Comparison of ENCODE assay signal across 8 mouse cellular contexts in the genomic region with DNA sequence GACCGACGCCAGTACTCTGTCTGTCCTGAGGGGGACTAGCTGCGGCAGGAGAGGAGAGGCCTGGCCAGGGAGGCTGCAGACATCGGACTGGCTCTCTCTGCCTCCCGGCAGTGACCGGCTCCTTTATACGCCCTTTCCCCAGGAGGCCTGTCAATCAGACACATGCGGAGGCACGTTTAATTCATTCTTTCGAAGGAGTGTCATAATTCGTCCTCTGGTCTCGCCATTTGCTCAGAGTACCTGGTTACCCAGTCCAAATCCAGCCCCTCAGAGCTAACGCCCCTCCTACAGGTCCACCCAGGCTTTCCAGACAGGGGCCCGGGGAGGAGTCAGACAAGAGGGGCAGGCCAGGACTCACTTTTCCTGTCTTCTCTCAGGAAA. TPM values are rescaled to one million over a fixed set of nuclear protein-coding genes. Genes with fewer than 3 reads are reported as not detected.
DNase-seq lines count a peak whose midpoint lies in the region; ATAC-seq and TF ChIP-seq lines count a peak whose summit lies in the region.

A gene (minus strand): TSS at position 242 of the 381 bp plus-strand sequence.

- H3K27ac ChIP-seq in ES-Bruce4 (ENCODE audit: insufficient read depth, low read length) = no peak within 1 kb of the TSS
- peak within 1 kb of the TSS; percentile 20; the same call in 1 of the 2 replicates for H3K27ac ChIP-seq in hindbrain, postnatal 0 days
- no peak within 1 kb of the TSS for H3K27ac ChIP-seq in liver, embryonic 14.5 days
- no peak within 1 kb of the TSS for H3K27ac ChIP-seq in neural tube, embryonic 15.5 days (replicated peaks)

- no peak within 1 kb of the TSS for H3K9ac ChIP-seq in ES-Bruce4 (ENCODE audit: low read depth, poor library complexity, severe bottlenecking)
- H3K9ac ChIP-seq in hindbrain, postnatal 0 days (replicated peaks; ENCODE audit: low read length) = peak within 1 kb of the TSS; percentile 38; the same call in 1 of the 2 replicates
- H3K9ac ChIP-seq in liver, embryonic 14.5 days (replicated peaks) = no peak within 1 kb of the TSS
- H3K9ac ChIP-seq in neural tube, embryonic 15.5 days (replicated peaks) = peak within 1 kb of the TSS; percentile 26

- intact Hi-C loops in gastrocnemius, postnatal 36 days (cut with DNase I) = no loop called here

- H3K27me3 ChIP-seq in ES-Bruce4 (ENCODE audit: control insufficient read depth, insufficient read depth, low read length, poor library complexity, severe bottlenecking) = peaks cover 11% of the 10 kb centered on the region
- H3K27me3 ChIP-seq in hindbrain, postnatal 0 days (ENCODE audit: insufficient read depth, low read length) = no peaks in the 10 kb centered on the region
- no peaks in the 10 kb centered on the region; the same call in 1 of the 2 replicates for H3K27me3 ChIP-seq in liver, embryonic 14.5 days (ENCODE audit: control insufficient read depth, insufficient read depth, low read length)
- no peaks in the 10 kb centered on the region for H3K27me3 ChIP-seq in neural tube, embryonic 15.5 days (replicated peaks)

- peak; percentile 82; the same call in 1 of the 2 replicates for TF ChIP-seq EP300 in ES-Bruce4 (IDR thresholded peaks at IDR 0.05; ENCODE audit: insufficient read depth, low read depth, low read length)
- no peak for TF ChIP-seq EP300 in liver, embryonic 14.5 days (IDR thresholded peaks at IDR 0.05; ENCODE audit: low read depth)

- no peaks in the 10 kb centered on the region for H3K36me3 ChIP-seq in ES-Bruce4 (ENCODE audit: control insufficient read depth, insufficient read depth, low read length, poor library complexity, severe bottlenecking)
- no peaks in the 10 kb centered on the region for H3K36me3 ChIP-seq in hindbrain, postnatal 0 days (ENCODE audit: insufficient read depth, low read length)
- H3K36me3 ChIP-seq in liver, embryonic 14.5 days (replicated peaks; ENCODE audit: control insufficient read depth, insufficient read depth, low read depth) = no peaks in the 10 kb centered on the region
- no peaks in the 10 kb centered on the region for H3K36me3 ChIP-seq in neural tube, embryonic 15.5 days

- peak; percentile 69 for ATAC-seq in common myeloid progenitor, adult 5-6 weeks (replicated peaks; ENCODE audit: low read depth, poor library complexity, severe bottlenecking)
- ATAC-seq in hindbrain, postnatal 0 days = peak; percentile 80
- 0 out of 2 replicates have a peak, but pooled peaks have one; percentile 26 for ATAC-seq in liver, embryonic 14.5 days (ENCODE audit: insufficient read depth)
- ATAC-seq in neural tube, embryonic 15.5 days (ENCODE audit: low FRiP score) = peak; percentile 68; the same call in 1 of the 2 replicates

- 0 out of 2 replicates have a peak within 1 kb of the TSS, but pooled peaks have one; percentile 15 for H3K4me3 ChIP-seq in ES-Bruce4 (ENCODE audit: low read depth, low read length)
- peak within 1 kb of the TSS; percentile 28 for H3K4me3 ChIP-seq in hindbrain, postnatal 0 days (ENCODE audit: low read length)
- peak within 1 kb of the TSS; percentile 12 to 17; a peak in 2 of 4 replicates for H3K4me3 ChIP-seq in liver, embryonic 14.5 days (ENCODE audit: insufficient read depth in 1 of 2, low read depth in 2 of 2, low read length in 2 of 2)
- H3K4me3 ChIP-seq in neural tube, embryonic 15.5 days (replicated peaks) = peak within 1 kb of the TSS; percentile 31

- peak; percentile 55 to 69 for DNase-seq in gastrocnemius, postnatal 36 days
- DNase-seq in hindbrain, postnatal 0 days (ENCODE audit: low spot score) = peak; percentile 50
- no peak for DNase-seq in liver, embryonic 14.5 days (ENCODE audit: low read depth in 3 of 3, low spot score in 3 of 3)
- no peak for DNase-seq in thymus, postnatal 14 days
- no peak for DNase-seq in cerebellum, adult 9-10 months

- H3K4me1 ChIP-seq in ES-Bruce4 (ENCODE audit: control insufficient read depth, insufficient read depth, low read length) = no peaks in the 10 kb centered on the region
- H3K4me1 ChIP-seq in hindbrain, postnatal 0 days (ENCODE audit: insufficient read depth, low read length) = peaks cover 17% of the 10 kb centered on the region
- H3K4me1 ChIP-seq in liver, embryonic 14.5 days (replicated peaks; ENCODE audit: control insufficient read depth in 2 of 2, insufficient read depth in 2 of 2, low read length in 1 of 2) = no peaks in the 10 kb centered on the region
- H3K4me1 ChIP-seq in neural tube, embryonic 15.5 days = peaks cover 11% of the 10 kb centered on the region

- no peak for TF ChIP-seq CTCF in ES-Bruce4 (IDR thresholded peaks at IDR 0.05; ENCODE audit: low read depth, low read length)
- TF ChIP-seq CTCF in hindbrain, postnatal 0 days (IDR thresholded peaks at IDR 0.05; ENCODE audit: low read depth) = peak; percentile 24; the same call in 1 of the 2 replicates
- no peak for TF ChIP-seq CTCF in liver, embryonic 14.5 days (IDR thresholded peaks at IDR 0.05; ENCODE audit: low read depth)

- peak within 1 kb of the TSS; percentile 55 for H3K4me2 ChIP-seq in hindbrain, postnatal 0 days (ENCODE audit: low read depth, low read length)
- peak within 1 kb of the TSS; percentile 22; the same call in 1 of the 2 replicates for H3K4me2 ChIP-seq in liver, embryonic 14.5 days (ENCODE audit: low read depth)
- H3K4me2 ChIP-seq in neural tube, embryonic 15.5 days = peak within 1 kb of the TSS; percentile 56

- no peak for TF ChIP-seq POLR2A in ES-Bruce4 (IDR thresholded peaks at IDR 0.05; ENCODE audit: insufficient read depth, low read length)

- no peaks in the 10 kb centered on the region for H3K9me3 ChIP-seq in ES-Bruce4 (replicated peaks; ENCODE audit: control insufficient read depth, insufficient read depth, low read length, poor library complexity, severe bottlenecking)
- no peaks in the 10 kb centered on the region for H3K9me3 ChIP-seq in hindbrain, postnatal 0 days (ENCODE audit: low read length)
- H3K9me3 ChIP-seq in liver, embryonic 14.5 days (ENCODE audit: control insufficient read depth, low read length) = no peaks in the 10 kb centered on the region
- H3K9me3 ChIP-seq in neural tube, embryonic 15.5 days (replicated peaks) = no peaks in the 10 kb centered on the region

- WGBS in hindbrain, postnatal 0 days = 4% methylated on average over 14 of the region's 14 CpGs
- WGBS in liver, embryonic 14.5 days (ENCODE audit: insufficient replicate concordance) = 2% methylated on average over 14 of the region's 14 CpGs
- WGBS in neural tube, embryonic 15.5 days = 1% methylated on average over 14 of the region's 14 CpGs

RNA-seq across cellular contexts. Expression of the gene that starts here (rescaled TPM):
- polyA plus RNA-seq in ES-Bruce4 (2011; ENCODE audit: insufficient read depth, insufficient read length, low read depth, missing spikeins) = 1.7 and 2.0 TPM in 2 replicates
- 1.0 and 1.7 TPM in 2 replicates for total RNA-seq in common myeloid progenitor, adult 5-6 weeks (2017)
- 10 to 100 TPM in 1 of 2 experiments, 1 to 10 TPM in 1; 6.6 to 10.8 TPM for total RNA-seq in gastrocnemius, postnatal 36 days (2021)
- total RNA-seq in hindbrain, postnatal 0 days (2014; rRNA removed) = 9.8 and 10.8 TPM in 2 replicates
- 5.1 and 5.5 TPM in 2 replicates for polyA plus RNA-seq in hindbrain, postnatal 0 days (2015; fragmentation: Nextera tagmentation; extraction: Ambion mirVana)
- polyA plus RNA-seq in liver, embryonic 14.5 days (2012; rRNA removed) = 0.45 and 0.63 TPM in 2 replicates
- 0.65 and 0.99 TPM in 2 replicates for polyA plus RNA-seq in liver, embryonic 14.5 days (2014; fragmentation: Nextera tagmentation; extraction: Ambion mirVana)
- polyA plus RNA-seq in neural tube, embryonic 15.5 days (2015; fragmentation: Nextera tagmentation; extraction: Ambion mirVana) = 9.3 and 15.8 TPM in 2 replicates

Comparison
In these comparisons a context has a peak if more than half of its experiments do, and no peak if none do; other contexts are left out.
1. Peak in ATAC-seq, H3K4me3 ChIP-seq and H3K4me2 ChIP-seq in liver, embryonic 14.5 days; RNA of the gene not detected or under 1 TPM.
2. H3K9ac ChIP-seq: peak in hindbrain, postnatal 0 days (single experiment) and neural tube, embryonic 15.5 days (single experiment); none in ES-Bruce4 (single experiment) and liver, embryonic 14.5 days (single experiment).
3. ATAC-seq: peak in every context shown above with its lines; median percentile 80 in hindbrain, postnatal 0 days; 69 in common myeloid progenitor, adult 5-6 weeks; 68 in neural tube, embryonic 15.5 days; 26 in liver, embryonic 14.5 days.
4. DNase-seq: peak in gastrocnemius, postnatal 36 days (2 of 2) and hindbrain, postnatal 0 days (single experiment); none in liver, embryonic 14.5 days (0 of 3), thymus, postnatal 14 days (single experiment) and cerebellum, adult 9-10 months (single experiment).
5. Peak in every context shown above with its lines, with median percentiles within 50 percentile points of each other: H3K4me3 ChIP-seq and H3K4me2 ChIP-seq.